Mouse (Mus musculus) stomach, postnatal 0 days (tissue): ENCODE measurements around the gene Ccsap. TPM values are rescaled to one million over a fixed set of nuclear protein-coding genes. Genes with fewer than 3 reads are reported as not detected.

Experiments
- ATAC-seq: fragments of 200-750 bp; cut with Nextera tagmentation; 2 replicates; pipeline ENCODE4 v1.8.0; 2017; ENCODE audit not compliant: low FRiP score, low TSS enrichment
- DNase-seq: peaks from one replicate; pipeline ENCODE4 v3.0.0-alpha.2; 2016; ENCODE audit warnings: low spot score
- H3K27ac ChIP-seq: fragments of 300-500 bp; sonication (generic); replicated peaks from 2 replicates; pipeline ENCODE4 v1.5.1; 2014; ENCODE audit warnings: mild to moderate bottlenecking, control low read depth
- H3K27me3 ChIP-seq: fragments of 300-500 bp; sonication (generic); 2 replicates; pipeline ENCODE4 v1.6.1; 2014; ENCODE audit warnings: low read length; ENCODE audit not compliant: control insufficient read depth, insufficient read depth
- H3K36me3 ChIP-seq: fragments of 300-500 bp; sonication (generic); 2 replicates; pipeline ENCODE4 v1.6.1; 2014; ENCODE audit warnings: low read length, mixed read lengths; ENCODE audit not compliant: control insufficient read depth, insufficient read depth
- H3K4me1 ChIP-seq: fragments of 300-500 bp; sonication (generic); replicated peaks from 2 replicates; pipeline ENCODE4 v1.6.1; 2014; ENCODE audit warnings: antibody characterized with exemption; ENCODE audit not compliant: control insufficient read depth, insufficient read depth
- H3K4me2 ChIP-seq: fragments of 300-500 bp; sonication (generic); replicated peaks from 2 replicates; pipeline ENCODE4 v1.6.1; 2014; ENCODE audit warnings: low read depth, mild to moderate bottlenecking, control low read depth, moderate library complexity
- H3K4me3 ChIP-seq: fragments of 300-500 bp; sonication (generic); 2 replicates; pipeline ENCODE4 v1.5.1; 2014; ENCODE audit warnings: low read depth, low read length, control low read depth
- H3K9ac ChIP-seq: fragments of 300-500 bp; sonication (generic); 2 replicates; pipeline ENCODE4 v1.6.1; 2014; ENCODE audit warnings: mild to moderate bottlenecking, low read length, control low read depth, mixed read lengths
- H3K9me3 ChIP-seq: fragments of 300-500 bp; sonication (generic); 2 replicates; pipeline ENCODE4 v1.6.1; 2016; ENCODE audit warnings: low read length; ENCODE audit not compliant: control insufficient read depth
- CTCF ChIP-seq: IDR thresholded peaks from 2 replicates; pipeline ENCODE4 v1.5.1; 2016; ENCODE audit warnings: antibody characterized with exemption, low read depth, mild to moderate bottlenecking, moderate library complexity
- EP300 ChIP-seq: optimal IDR thresholded peaks from 2 replicates; pipeline ENCODE3; 2016; ENCODE audit warnings: antibody characterized with exemption
- WGBS: fragments of 180-500 bp; shearing (Covaris S2); extraction: QIAGEN DNeasy Blood & Tissue Kit; methylation state at CpG from one replicate; pipeline ENCODE4 v1.1.7; 2014; 5-methylcytosine and 5-hydroxymethylcytosine counted together
- polyA plus RNA-seq: library from polyadenylated mRNA; unstranded; fragments of >200 nt; fragmentation: Nextera tagmentation; extraction: Ambion mirVana; gene quantifications from 2 replicates; pipeline ENCODE4 v1.2.1, GENCODE M21; 2015

The Ccsap gene
- polyA plus RNA-seq, 1 experiment from 2014 or later: 0.91 TPM

DNA sequence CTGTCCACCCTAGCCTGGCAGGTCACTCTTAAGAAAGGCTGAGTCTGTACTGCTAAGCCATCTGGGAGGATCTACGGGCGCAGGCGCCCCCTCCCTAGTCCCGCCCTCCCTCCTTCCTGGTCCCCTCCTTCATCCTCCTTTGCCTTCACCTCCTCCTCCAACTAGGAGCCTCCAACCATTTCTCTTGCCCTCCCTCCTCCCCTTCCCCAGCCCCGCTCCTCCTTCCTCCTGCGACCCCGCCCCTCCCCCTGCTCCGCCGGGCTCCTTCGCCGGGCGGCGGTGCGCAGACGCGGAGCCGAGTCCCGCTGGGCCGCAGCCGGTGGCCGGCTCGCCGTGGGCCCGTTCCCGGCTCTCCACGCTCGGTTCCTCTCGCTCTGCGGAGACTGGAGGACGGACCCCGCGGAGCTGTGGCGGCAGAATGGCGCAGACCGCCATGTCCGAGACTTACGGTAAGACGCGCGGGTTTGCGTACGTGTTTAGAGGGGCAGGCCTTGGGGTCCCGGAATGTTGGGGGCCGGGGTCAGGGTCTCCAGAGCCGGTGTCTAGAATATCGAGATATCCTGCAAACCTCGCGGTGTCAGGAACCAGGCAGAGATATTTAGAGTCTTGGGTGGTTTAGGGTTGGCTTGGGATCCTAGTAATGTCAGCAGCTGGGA, 54.2 kb downstream of the Ccsap start, which contains the start of gene Rab4a:
Gene Rab4a, plus strand, starts transcription at position 268 of the 656 bp plus-strand sequence.
- peak within 1 kb of the TSS; percentile 75 for H3K4me3 ChIP-seq
- H3K36me3 ChIP-seq: no peaks in the 10 kb centered on the region
- H3K4me1 ChIP-seq: peaks cover 6% of the 10 kb centered on the region
- TF ChIP-seq CTCF (no peak), EP300 (no peak)
- no peaks in the 10 kb centered on the region for H3K9me3 ChIP-seq
- DNase-seq: peak; percentile 87
- peak within 1 kb of the TSS; percentile 89 for H3K9ac ChIP-seq
- ATAC-seq: peak; percentile 87
- under 1% methylated on average over 46 of the region's 48 CpGs for WGBS
- H3K27ac ChIP-seq: peak within 1 kb of the TSS; percentile 84
- peak within 1 kb of the TSS; percentile 60 for H3K4me2 ChIP-seq
- no peaks in the 10 kb centered on the region for H3K27me3 ChIP-seq

DNA sequence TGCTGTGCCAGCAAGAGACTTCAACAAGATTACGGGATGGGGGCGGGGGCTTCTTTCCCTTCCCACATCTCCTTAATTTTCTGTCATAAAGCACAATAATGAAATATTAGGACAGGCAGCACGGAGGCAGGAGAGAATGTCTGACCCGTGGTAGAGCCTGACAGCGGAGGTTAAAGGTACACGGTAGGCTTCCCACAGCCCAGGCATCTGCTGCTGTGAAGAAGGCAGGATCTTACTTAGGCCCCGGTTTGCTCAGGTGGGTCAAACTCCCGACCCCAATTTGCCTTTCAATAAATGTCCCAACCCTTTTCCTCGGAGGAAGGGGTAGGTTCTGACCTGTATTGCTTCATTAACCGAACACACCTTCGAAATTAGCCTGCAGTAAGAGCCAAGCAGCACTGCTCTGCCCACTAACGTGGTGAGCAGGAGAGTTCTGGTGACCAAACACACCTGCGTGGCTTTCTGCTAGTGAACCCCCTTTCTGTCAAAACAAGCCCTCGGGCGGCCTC, 54.7 kb downstream of the Ccsap start:
- Histone ChIP-seq H3K27me3 (no peaks in the 10 kb centered on the region), H3K9ac (peak overlapping the region; percentile 89), H3K4me3 (peak overlapping the region; percentile 75), H3K36me3 (no peaks in the 10 kb centered on the region), H3K9me3 (no peaks in the 10 kb centered on the region), H3K4me1 (peaks cover 6% of the 10 kb centered on the region), H3K4me2 (peak overlapping the region; percentile 60), H3K27ac (peak overlapping the region; percentile 84)
- 17% methylated on average over 15 of the region's 15 CpGs for WGBS
- no peak for DNase-seq
- ATAC-seq: no peak
- TF ChIP-seq EP300 (no peak), CTCF (no peak)

DNA sequence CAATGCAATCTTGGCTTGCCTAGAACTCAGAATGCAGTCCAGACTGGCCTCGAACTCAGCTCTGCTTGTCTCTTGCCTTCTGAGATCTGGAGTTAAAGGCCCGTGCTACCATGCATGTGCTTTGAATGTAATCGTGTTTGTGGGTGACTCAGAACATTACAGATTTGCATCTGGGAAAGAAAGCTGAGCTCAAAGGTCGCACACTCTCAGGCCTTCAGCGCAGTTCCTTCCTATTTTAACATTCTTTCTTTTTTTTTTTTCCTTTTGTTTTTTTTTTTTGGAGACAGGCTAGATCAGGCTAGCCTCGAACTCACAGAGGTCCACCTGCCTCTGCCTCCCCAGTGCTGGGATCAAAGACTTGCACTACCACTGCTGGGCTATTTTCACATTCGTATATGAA, 55.4 kb downstream of the Ccsap start:
- no peak overlapping the region for H3K4me2 ChIP-seq
- WGBS: 71% methylated on average over 7 of the region's 7 CpGs
- H3K4me3 ChIP-seq: no peak overlapping the region
- H3K4me1 ChIP-seq: peaks cover 6% of the 10 kb centered on the region
- DNase-seq (no peak), ATAC-seq (no peak)
- H3K9ac ChIP-seq: no peak overlapping the region
- H3K27me3 ChIP-seq: no peaks in the 10 kb centered on the region
- TF ChIP-seq CTCF (no peak), EP300 (no peak)
- no peak overlapping the region for H3K27ac ChIP-seq
- H3K9me3 ChIP-seq: no peaks in the 10 kb centered on the region
- no peaks in the 10 kb centered on the region for H3K36me3 ChIP-seq

DNA sequence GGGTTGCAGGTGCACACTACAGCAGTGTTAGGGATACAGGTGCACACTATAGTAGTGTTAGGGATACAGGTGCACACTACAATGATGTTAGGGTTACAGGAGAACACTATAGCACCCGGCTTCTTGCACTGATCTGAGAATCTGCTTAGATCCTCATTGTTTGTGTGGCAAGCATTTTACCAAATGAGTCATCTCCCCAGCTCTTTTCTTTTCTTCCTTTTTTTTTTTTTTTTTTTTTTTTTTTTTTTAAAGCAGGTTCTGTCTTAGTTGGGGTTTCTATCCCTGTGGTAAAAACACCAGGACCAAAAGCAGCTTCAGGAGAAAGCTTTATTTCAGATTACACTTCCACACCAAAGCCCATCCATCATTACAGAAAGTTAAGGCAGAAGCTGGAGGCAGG, 56.4 kb downstream of the Ccsap start:
- DNase-seq (no peak), ATAC-seq (no peak)
- H3K27ac ChIP-seq: no peak overlapping the region
- no peak overlapping the region for H3K9ac ChIP-seq
- H3K4me3 ChIP-seq: no peak overlapping the region
- H3K9me3 ChIP-seq: no peaks in the 10 kb centered on the region
- WGBS: 69% methylated on average over 1 of the region's 1 CpGs
- peaks cover 6% of the 10 kb centered on the region for H3K4me1 ChIP-seq
- no peaks in the 10 kb centered on the region for H3K36me3 ChIP-seq
- TF ChIP-seq CTCF (no peak), EP300 (no peak)
- H3K27me3 ChIP-seq: no peaks in the 10 kb centered on the region
- no peak overlapping the region for H3K4me2 ChIP-seq

DNA sequence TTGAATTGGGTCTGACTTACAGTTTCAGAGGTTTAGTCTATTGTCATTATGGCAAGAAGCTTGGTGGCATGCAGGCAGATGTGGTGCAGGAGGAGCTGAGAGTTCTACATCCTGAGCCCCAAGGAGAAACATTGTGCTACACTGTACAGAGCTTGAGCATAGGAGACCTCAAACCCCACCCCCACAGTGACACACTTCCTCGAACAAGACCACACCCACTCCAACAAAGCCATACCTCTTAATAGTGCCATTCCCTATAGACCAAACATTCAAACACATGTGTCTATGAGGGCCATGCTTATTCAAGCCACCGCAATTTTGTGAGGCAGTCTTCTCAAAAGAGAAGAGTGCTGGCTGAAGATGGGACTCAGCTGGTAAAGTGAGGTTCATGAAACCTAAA, 58.5 kb downstream of the Ccsap start:
- 68% methylated on average over 2 of the region's 2 CpGs for WGBS

DNA sequence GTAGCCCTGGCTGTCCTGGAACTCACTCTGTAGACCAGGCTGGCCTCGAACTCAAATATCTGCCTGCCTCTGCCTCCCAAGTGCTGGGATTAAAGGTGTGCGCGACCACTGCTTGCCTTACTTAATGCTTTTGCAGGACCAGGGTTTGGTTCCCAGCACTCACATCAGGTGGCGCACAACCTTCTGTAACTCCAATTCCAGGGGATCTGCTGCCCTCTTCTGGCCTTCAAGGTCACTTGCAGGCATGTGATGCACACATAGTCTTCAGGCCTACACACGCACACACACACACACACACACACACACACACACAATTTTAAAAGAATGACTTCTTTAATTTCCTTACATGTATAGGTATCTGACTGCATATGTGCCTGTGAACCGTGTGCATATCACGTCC, 59.1 kb downstream of the Ccsap start:
- no peak for DNase-seq
- Histone ChIP-seq H3K4me1 (no peaks in the 10 kb centered on the region), H3K4me3 (no peak overlapping the region), H3K9ac (no peak overlapping the region), H3K27ac (no peak overlapping the region), H3K36me3 (no peaks in the 10 kb centered on the region), H3K27me3 (no peaks in the 10 kb centered on the region), H3K9me3 (no peaks in the 10 kb centered on the region), H3K4me2 (no peak overlapping the region)
- 95% methylated on average over 7 of the region's 7 CpGs for WGBS
- TF ChIP-seq EP300 (no peak), CTCF (peak; percentile 31; the same call in 1 of the 2 replicates)
- no peak for ATAC-seq

More for the DNA sequence above, 58.5 kb downstream of the Ccsap start:
- H3K4me1 ChIP-seq: no peaks in the 10 kb centered on the region; the same call in 1 of the 2 replicates
- no peak for DNase-seq
- H3K4me3 ChIP-seq: no peak overlapping the region
- TF ChIP-seq EP300: no peak
- no peak for TF ChIP-seq CTCF
- H3K27me3 ChIP-seq: no peaks in the 10 kb centered on the region
- H3K9me3 ChIP-seq: no peaks in the 10 kb centered on the region
- H3K36me3 ChIP-seq: no peaks in the 10 kb centered on the region
- no peak overlapping the region for H3K9ac ChIP-seq
- no peak overlapping the region for H3K27ac ChIP-seq
- no peak for ATAC-seq
- H3K4me2 ChIP-seq: no peak overlapping the region
